Mouse (Mus musculus) layer of hippocampus, adult 2 months (tissue): ENCODE data around the gene Lrsam1. TPM values are rescaled to one million over a fixed set of nuclear protein-coding genes. Genes with fewer than 3 reads are reported as not detected.

ENCODE experiments used
- DNase-seq, 2 experiments: peaks; one replicate each; pipeline ENCODE4 v3.0.0; 2022; ENCODE audit warnings: low spot score in 2 of 2
- H3K27ac ChIP-seq: fragments of 200-600 bp; 2 replicates; pipeline ENCODE4 v1.8.1; 2022
- H3K4me3 ChIP-seq: fragments of 200-600 bp; 2 replicates; pipeline ENCODE4 v1.8.1; 2022; ENCODE audit warnings: mild to moderate bottlenecking
- CTCF ChIP-seq: fragments of 200-600 bp; conservative IDR thresholded peaks from 2 replicates; pipeline ENCODE4 v1.8.1; 2022; ENCODE audit warnings: antibody characterized with exemption, mild to moderate bottlenecking, moderate library complexity
- total RNA-seq, 2 experiments: library from RNA; stranded (reverse); gene quantifications; 2 replicates each; pipeline ENCODE4 v1.2.3; 2021

The Lrsam1 gene
- total RNA-seq, 2 experiments from 2014 or later: 36.8 to 37.9 TPM

GRCm38 (mm10) chr2:32876490-32877302 is 84.7 kb downstream of the Lrsam1 start:
- H3K27ac ChIP-seq: peak overlapping the region; percentile 88
- no peak for TF ChIP-seq CTCF
- no peak for DNase-seq
- H3K4me3 ChIP-seq: peak overlapping the region; percentile 71

DNA sequence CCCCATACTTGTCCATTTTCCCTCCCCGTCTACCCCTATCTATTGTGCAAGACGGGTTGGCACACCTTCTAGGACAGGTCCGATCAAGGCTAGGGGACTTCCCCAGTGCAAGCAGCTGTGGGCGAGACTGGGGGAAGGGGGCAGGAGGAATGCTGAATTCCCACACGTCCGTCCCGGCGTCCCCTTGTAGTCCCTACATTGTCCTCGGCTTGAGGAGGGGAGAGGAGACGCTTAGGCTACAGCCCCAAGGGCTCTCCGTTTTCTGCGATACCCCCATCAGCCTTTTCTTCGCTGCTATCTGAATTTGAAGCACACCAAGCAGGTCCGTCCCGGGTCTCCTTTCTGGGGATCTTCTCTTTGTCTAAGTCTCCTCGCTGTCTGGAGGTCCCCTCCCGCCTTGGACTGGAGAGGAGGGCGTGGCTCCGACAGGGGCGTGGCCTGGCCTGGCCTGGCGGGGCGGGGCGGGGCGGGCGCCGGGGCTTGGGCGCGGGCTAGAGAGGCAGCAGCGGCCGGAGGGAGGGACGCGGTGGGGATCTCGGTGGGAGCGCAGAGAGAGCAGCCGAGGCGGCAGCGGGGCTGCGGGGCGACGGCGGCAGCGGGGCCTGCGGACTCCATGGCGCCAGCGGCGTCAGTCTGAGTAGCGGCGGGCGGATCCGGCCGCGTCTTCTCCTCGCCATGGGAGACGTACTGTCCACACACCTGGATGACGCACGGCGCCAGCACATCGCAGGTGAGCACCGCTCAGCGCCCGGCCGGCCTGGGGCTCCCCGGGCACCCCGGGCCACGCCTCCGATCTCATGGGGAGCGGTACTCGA is 85.5 kb downstream of the Lrsam1 start, which contains the start of gene Fam129b:
Gene Fam129b, plus strand, starts transcription at position 440 of the 815 bp plus-strand sequence.
- Histone ChIP-seq H3K4me3 (peak within 1 kb of the TSS; percentile 71), H3K27ac (peak within 1 kb of the TSS; percentile 88)
- TF ChIP-seq CTCF: no peak
- peak in 1 of 2 experiments; percentile 69 for DNase-seq

Other genes starting within 250 kb of the Lrsam1 start
- 100 to 1,000 TPM; 115 to 121 TPM for gene Cdk9, start 248.5 kb downstream of the Lrsam1 start, total RNA-seq
- 10 to 100 TPM; 18.9 to 20.1 TPM for gene Sh2d3c, start 240.6 kb downstream of the Lrsam1 start, total RNA-seq
- gene 6330409D20Rik, start 220.6 kb downstream of the Lrsam1 start, total RNA-seq: 1 to 10 TPM; 1.4 to 2.9 TPM
- gene Tor2a, start 204.4 kb downstream of the Lrsam1 start, total RNA-seq: 10 to 100 TPM; 30.3 to 32.3 TPM
- under 1 TPM; 0.69 to 0.82 TPM for gene Ttc16, start 186.0 kb downstream of the Lrsam1 start, total RNA-seq
- gene Ptrh1, start 185.8 kb downstream of the Lrsam1 start, total RNA-seq: 1 to 10 TPM; 5.9 to 6.4 TPM
- 1 to 10 TPM in 1 of 2 experiments, not detected in 1; 2.0 TPM for gene Cfap157, start 177.2 kb downstream of the Lrsam1 start, total RNA-seq
- gene Stxbp1, start 114.4 kb downstream of the Lrsam1 start, total RNA-seq: 100 to 1,000 TPM; 550 to 603 TPM
- gene Fam129b, start 85.5 kb downstream of the Lrsam1 start, total RNA-seq: 10 to 100 TPM; 14.5 to 14.9 TPM
- gene Rpl12, start 55 bp downstream of the Lrsam1 start, total RNA-seq: 100 to 1,000 TPM; 115 to 125 TPM
- gene Slc2a8, start 20.5 kb upstream of the Lrsam1 start, total RNA-seq: 10 to 100 TPM; 19.1 to 21.7 TPM
- gene Garnl3, start 170.0 kb upstream of the Lrsam1 start, total RNA-seq: 10 to 100 TPM; 31.7 to 35.2 TPM